Mouse (Mus musculus) myocyte (in vitro differentiated cells): ENCODE results near the gene Mctp2. TPM values are rescaled to one million over a fixed set of nuclear protein-coding genes. Genes with fewer than 3 reads are reported as not detected.

Source experiments
- H3K27me3 ChIP-seq: one replicate; pipeline ENCODE4 v1.6.1; 2011; ENCODE audit not compliant: control insufficient read depth, insufficient read depth, insufficient read length
- H3K36me3 ChIP-seq: one replicate; pipeline ENCODE4 v1.6.1; 2011; ENCODE audit not compliant: control insufficient read depth, insufficient read depth
- H3K4me2 ChIP-seq: one replicate; pipeline ENCODE4 v1.6.1; 2011; ENCODE audit warnings: low read depth, control low read depth
- H3K4me3 ChIP-seq: one replicate; pipeline ENCODE4 v1.5.1; 2011; ENCODE audit warnings: mild to moderate bottlenecking, control low read depth, moderate library complexity
- H3K79me2 ChIP-seq: one replicate; pipeline ENCODE4 v1.6.1; 2011; ENCODE audit not compliant: control insufficient read depth, insufficient read depth
- H3ac ChIP-seq: one replicate; pipeline ENCODE4 v1.6.1; 2011; ENCODE audit not compliant: control insufficient read depth, insufficient read length
- CEBPB ChIP-seq: IDR thresholded peaks from 2 replicates; pipeline ENCODE4 v1.6.1; 2011; ENCODE audit warnings: mild to moderate bottlenecking, moderate library complexity; ENCODE audit not compliant: poor library complexity, insufficient read depth, severe bottlenecking
- E2F4 ChIP-seq: IDR thresholded peaks from one replicate; pipeline ENCODE4 v1.6.1; 2011; ENCODE audit warnings: mild to moderate bottlenecking, control low read depth, moderate library complexity; ENCODE audit not compliant: insufficient read depth
- MAX ChIP-seq: IDR thresholded peaks from one replicate; pipeline ENCODE4 v1.6.1; 2011; ENCODE audit warnings: low read depth, mild to moderate bottlenecking, control low read depth
- MYOD1 ChIP-seq, 3 experiments: IDR thresholded peaks; one replicate each; pipeline ENCODE4 v1.6.1; 2011; ENCODE audit warnings: control low read depth in 2 of 3, low read depth in 2 of 3, mild to moderate bottlenecking in 2 of 3, moderate library complexity in 1 of 3; ENCODE audit not compliant: insufficient read length in 2 of 3, control insufficient read depth in 1 of 3
- MYOG ChIP-seq, 3 experiments: IDR thresholded peaks; one replicate each; pipeline ENCODE4 v1.6.1; 2011; ENCODE audit warnings: control low read depth in 2 of 3, low read depth in 2 of 3, mild to moderate bottlenecking in 2 of 3; ENCODE audit not compliant: insufficient read length in 2 of 3, control insufficient read depth in 1 of 3, insufficient read depth in 1 of 3
- POLR2A ChIP-seq: IDR thresholded peaks from one replicate; pipeline ENCODE4 v1.6.1; 2011; ENCODE audit warnings: low read depth, mild to moderate bottlenecking, control low read depth, moderate library complexity; ENCODE audit not compliant: insufficient read length
- POLR2AphosphoS2 ChIP-seq: IDR thresholded peaks from one replicate; pipeline ENCODE4 v1.6.1; 2011; ENCODE audit warnings: low read depth, control low read depth; ENCODE audit not compliant: insufficient read length
- REST ChIP-seq: IDR thresholded peaks from one replicate; pipeline ENCODE4 v1.6.1; 2011; ENCODE audit warnings: mild to moderate bottlenecking, control low read depth, moderate library complexity; ENCODE audit not compliant: insufficient read depth, insufficient read length
- SRF ChIP-seq: IDR thresholded peaks from one replicate; pipeline ENCODE4 v1.6.1; 2011; ENCODE audit warnings: low read depth; ENCODE audit not compliant: control insufficient read depth, insufficient read length
- TCF12 ChIP-seq: IDR thresholded peaks from one replicate; pipeline ENCODE4 v1.6.1; 2011; ENCODE audit warnings: mild to moderate bottlenecking, control low read depth; ENCODE audit not compliant: poor library complexity, insufficient read depth, severe bottlenecking
- TCF3 ChIP-seq: IDR thresholded peaks from one replicate; pipeline ENCODE4 v1.6.1; 2011; ENCODE audit warnings: low read depth, control low read depth; ENCODE audit not compliant: insufficient read length
- USF1 ChIP-seq: IDR thresholded peaks from one replicate; pipeline ENCODE4 v1.6.1; 2011; ENCODE audit warnings: low read depth, mild to moderate bottlenecking, control low read depth, moderate library complexity
- polyA plus RNA-seq: library from polyadenylated mRNA; unstranded; fragments of >200 nt; fragmentation: generic; extraction: Trizol; gene quantifications from one replicate; pipeline ENCODE4 v1.2.1, GENCODE M21; 2012; ENCODE audit warnings: missing spikeins

Gene Mctp2
- polyA plus RNA-seq, 1 experiment: 0.18 TPM

- peaks cover 5% of the 10 kb centered on the region for H3K27me3 ChIP-seq
- H3K79me2 ChIP-seq: no peaks in the 10 kb centered on the region
- TF ChIP-seq TCF3: no peak
- TF ChIP-seq REST: no peak
- no peak for TF ChIP-seq MYOD1 (IDR thresholded peaks at IDR 0.05; ENCODE audit: control insufficient read depth in 1 of 3, insufficient read length in 2 of 3, low read depth in 2 of 3)
- no peak for TF ChIP-seq CEBPB
- no peak for TF ChIP-seq POLR2AphosphoS2
- TF ChIP-seq USF1: no peak
- TF ChIP-seq E2F4: no peak
- no peak for TF ChIP-seq TCF12
- no peak for TF ChIP-seq POLR2A
- TF ChIP-seq MYOG (IDR thresholded peaks at IDR 0.05; ENCODE audit: control insufficient read depth in 1 of 3, insufficient read depth in 1 of 3, insufficient read length in 2 of 3, low read depth in 2 of 3): no peak
- no peak for TF ChIP-seq SRF
- no peak for TF ChIP-seq MAX
- no peak overlapping the region for H3K4me2 ChIP-seq
- H3ac ChIP-seq: no peak overlapping the region
- no peaks in the 10 kb centered on the region for H3K36me3 ChIP-seq
- H3K4me3 ChIP-seq: no peak overlapping the region
These were observed 66.5 kb downstream of the Mctp2 start for GRCm38 (mm10) chr7:72239782-72240493.

DNA sequence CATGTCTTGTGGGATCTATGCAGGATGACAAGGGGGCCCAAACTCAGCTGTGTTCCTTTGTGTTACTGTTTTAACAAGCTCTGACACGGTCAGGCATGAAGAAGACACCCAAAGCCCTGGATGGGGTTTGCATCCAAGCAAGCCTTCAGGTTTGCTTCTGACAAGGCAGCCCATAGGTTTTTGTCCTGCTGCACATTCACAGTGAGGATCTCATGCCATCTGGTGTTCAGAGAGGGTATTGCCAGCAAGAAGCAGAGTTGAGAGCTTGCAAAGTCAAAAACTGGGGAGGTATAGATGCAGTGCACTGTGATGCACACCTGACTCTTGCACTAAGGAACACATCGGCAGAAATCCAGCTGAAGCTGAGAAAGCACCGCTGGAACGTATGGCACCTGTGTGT lies 67.8 kb downstream of the Mctp2 start:
- H3K4me3 ChIP-seq: no peak overlapping the region
- TF ChIP-seq REST: no peak
- no peak overlapping the region for H3ac ChIP-seq
- peaks cover under 1% of the 10 kb centered on the region for H3K27me3 ChIP-seq
- no peaks in the 10 kb centered on the region for H3K79me2 ChIP-seq
- no peaks in the 10 kb centered on the region for H3K36me3 ChIP-seq
- H3K4me2 ChIP-seq: no peak overlapping the region

DNA sequence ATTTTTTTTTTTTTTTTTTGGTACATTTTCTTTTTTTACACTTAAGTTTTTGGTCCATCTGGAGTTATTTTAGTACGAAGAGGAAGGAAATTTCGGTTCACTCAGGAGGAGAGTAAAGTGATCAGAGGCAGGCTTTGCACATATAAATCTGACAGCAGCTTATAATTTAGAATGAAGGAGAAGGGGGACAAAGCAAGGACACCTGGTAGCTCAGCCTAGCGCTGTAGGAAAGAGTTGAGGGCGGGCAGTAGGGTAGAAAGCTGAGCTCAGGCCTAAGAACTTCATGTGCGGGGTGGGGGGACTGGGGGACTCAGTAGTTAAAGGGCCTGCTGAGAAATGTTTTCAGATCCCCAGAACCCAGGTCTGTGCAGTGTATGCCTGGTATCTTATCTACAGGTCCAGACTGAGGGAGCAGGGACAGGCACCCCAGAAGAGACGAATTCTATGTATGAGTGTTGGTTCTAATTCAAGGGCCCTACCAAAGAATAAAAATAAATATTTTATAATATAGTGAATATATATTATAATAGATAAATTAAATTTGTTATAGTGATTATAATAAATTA lies 71.9 kb downstream of the Mctp2 start:
- Histone ChIP-seq H3K79me2 (no peaks in the 10 kb centered on the region), H3K36me3 (no peaks in the 10 kb centered on the region), H3ac (no peak overlapping the region), H3K4me3 (no peak overlapping the region), H3K4me2 (no peak overlapping the region), H3K27me3 (peaks cover 8% of the 10 kb centered on the region)
- TF ChIP-seq MYOG (IDR thresholded peaks at IDR 0.05; ENCODE audit: control insufficient read depth in 1 of 3, insufficient read depth in 1 of 3, insufficient read length in 2 of 3, low read depth in 2 of 3) (no peak), TCF12 (no peak), SRF (no peak), MYOD1 (IDR thresholded peaks at IDR 0.05; ENCODE audit: control insufficient read depth in 1 of 3, insufficient read length in 2 of 3, low read depth in 2 of 3) (no peak), POLR2A (no peak), REST (no peak), E2F4 (no peak), CEBPB (no peak), USF1 (no peak), TCF3 (no peak), POLR2AphosphoS2 (no peak), MAX (no peak)

DNA sequence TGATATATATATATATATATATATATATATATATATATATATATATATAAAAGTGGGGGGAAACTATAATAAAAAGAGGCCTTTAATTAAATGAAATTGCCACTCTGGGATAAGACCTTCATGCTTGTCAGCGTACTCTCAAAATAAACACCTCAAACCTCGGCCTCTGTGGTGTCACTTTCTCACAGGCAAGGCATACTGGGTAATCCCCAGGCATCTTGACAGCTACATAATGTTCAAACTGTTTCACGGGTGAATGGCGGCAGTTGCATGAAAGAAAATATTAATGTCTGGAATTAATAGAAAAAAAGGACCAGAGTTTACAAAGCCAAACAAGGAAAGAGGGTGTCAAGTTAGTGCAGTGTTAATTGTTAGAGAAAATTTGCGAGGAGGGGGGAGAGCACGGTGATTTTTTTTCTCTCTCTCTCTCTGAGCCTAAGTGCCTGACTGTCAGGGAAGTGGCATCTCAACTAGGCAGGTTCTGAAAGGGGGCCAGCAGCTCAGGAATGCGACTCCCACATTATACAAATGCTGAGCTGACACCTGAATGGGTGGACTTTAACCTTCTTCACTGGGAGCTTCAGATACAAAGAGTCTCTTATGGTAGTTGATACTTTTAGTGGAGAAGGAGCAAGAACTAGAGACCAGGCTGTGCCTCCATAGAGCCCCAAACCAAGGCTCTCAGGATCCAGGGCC lies 75.1 kb downstream of the Mctp2 start:
- TF ChIP-seq MYOG (IDR thresholded peaks at IDR 0.05; ENCODE audit: control insufficient read depth in 1 of 3, insufficient read depth in 1 of 3, insufficient read length in 2 of 3, low read depth in 2 of 3): no peak
- no peak for TF ChIP-seq TCF12
- no peak for TF ChIP-seq MYOD1 (IDR thresholded peaks at IDR 0.05; ENCODE audit: control insufficient read depth in 1 of 3, insufficient read length in 2 of 3, low read depth in 2 of 3)
- no peak for TF ChIP-seq MAX
- no peak for TF ChIP-seq SRF
- no peak for TF ChIP-seq CEBPB
- TF ChIP-seq POLR2AphosphoS2: no peak
- TF ChIP-seq E2F4: no peak
- no peak for TF ChIP-seq POLR2A
- no peak for TF ChIP-seq USF1
- no peak for TF ChIP-seq TCF3
- TF ChIP-seq REST: no peak
- no peak overlapping the region for H3K4me3 ChIP-seq
- no peaks in the 10 kb centered on the region for H3K36me3 ChIP-seq
- peaks cover 8% of the 10 kb centered on the region for H3K27me3 ChIP-seq
- H3K4me2 ChIP-seq: no peak overlapping the region
- no peaks in the 10 kb centered on the region for H3K79me2 ChIP-seq
- H3ac ChIP-seq: no peak overlapping the region

DNA sequence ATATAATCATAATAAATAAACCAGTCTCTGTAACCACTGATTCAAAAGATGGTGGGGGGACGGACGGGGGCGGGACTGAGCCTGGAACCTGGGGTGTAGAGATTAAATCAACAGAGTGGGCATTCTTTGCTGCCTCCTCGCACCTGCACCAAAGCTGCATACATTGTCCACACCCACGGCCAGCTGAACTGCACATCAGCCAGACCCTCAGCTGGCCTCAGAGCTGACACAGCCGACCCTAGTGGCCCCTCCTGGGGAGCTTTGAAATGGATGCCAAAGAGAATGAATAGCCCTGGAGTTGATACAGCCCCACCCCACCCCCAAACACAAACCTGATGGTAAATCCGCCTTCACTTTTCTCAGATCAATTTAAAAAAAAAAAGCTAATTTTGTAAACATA lies 76.5 kb downstream of the Mctp2 start:
- Histone ChIP-seq H3K36me3 (no peaks in the 10 kb centered on the region), H3K4me2 (no peak overlapping the region), H3K79me2 (no peaks in the 10 kb centered on the region), H3K27me3 (peaks cover 13% of the 10 kb centered on the region), H3ac (no peak overlapping the region), H3K4me3 (no peak overlapping the region)
- no peak for TF ChIP-seq CEBPB
- TF ChIP-seq USF1: no peak
- no peak for TF ChIP-seq MYOG (IDR thresholded peaks at IDR 0.05; ENCODE audit: control insufficient read depth in 1 of 3, insufficient read depth in 1 of 3, insufficient read length in 2 of 3, low read depth in 2 of 3)
